Mouse (Mus musculus): ENCODE measurements around the gene Kat8.

Gene Kat8

DNA sequence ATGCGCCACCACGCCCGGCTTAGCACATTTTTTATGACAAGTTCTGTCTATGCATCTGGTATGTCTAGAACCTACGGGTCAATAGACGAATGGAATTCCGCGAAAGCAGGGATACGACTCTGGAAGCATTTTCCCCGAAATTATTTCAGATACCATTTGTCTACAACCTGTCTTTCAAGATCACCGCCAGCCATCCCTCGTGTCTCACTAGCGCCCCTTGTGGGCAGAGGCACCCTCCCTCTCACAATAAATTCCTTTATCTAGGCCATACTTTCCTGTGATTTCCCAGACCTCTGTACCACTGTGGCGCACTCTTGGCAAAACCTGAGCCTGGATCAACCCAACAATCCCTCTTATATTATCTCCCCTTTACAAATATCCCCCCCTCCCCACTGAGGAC, 15.9 kb upstream of the Kat8 start:
- peak; percentile 63 for DNase-seq (ENCODE audit: low read depth, low spot score)

DNA sequence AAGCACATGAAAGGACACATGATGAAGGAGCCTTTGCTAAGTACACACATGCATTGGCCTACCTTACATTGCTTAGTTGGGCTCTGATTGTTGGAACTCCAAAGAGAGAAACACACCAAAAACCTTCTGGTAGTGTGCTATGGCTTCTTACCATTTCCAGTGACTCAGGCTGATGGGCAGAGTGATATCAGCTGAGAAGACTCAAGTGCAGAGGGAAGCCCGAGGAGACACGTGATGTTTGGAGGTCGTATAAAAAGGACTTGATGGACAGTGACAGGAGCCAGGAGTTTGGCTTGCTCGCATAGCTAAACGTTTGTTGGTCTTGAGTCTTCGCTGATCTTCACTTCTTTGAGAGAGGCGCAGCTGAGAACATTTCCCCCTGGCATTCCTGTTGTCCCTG, 14.8 kb upstream of the Kat8 start:
- DNase-seq (ENCODE audit: low read depth, low spot score): no peak

DNA sequence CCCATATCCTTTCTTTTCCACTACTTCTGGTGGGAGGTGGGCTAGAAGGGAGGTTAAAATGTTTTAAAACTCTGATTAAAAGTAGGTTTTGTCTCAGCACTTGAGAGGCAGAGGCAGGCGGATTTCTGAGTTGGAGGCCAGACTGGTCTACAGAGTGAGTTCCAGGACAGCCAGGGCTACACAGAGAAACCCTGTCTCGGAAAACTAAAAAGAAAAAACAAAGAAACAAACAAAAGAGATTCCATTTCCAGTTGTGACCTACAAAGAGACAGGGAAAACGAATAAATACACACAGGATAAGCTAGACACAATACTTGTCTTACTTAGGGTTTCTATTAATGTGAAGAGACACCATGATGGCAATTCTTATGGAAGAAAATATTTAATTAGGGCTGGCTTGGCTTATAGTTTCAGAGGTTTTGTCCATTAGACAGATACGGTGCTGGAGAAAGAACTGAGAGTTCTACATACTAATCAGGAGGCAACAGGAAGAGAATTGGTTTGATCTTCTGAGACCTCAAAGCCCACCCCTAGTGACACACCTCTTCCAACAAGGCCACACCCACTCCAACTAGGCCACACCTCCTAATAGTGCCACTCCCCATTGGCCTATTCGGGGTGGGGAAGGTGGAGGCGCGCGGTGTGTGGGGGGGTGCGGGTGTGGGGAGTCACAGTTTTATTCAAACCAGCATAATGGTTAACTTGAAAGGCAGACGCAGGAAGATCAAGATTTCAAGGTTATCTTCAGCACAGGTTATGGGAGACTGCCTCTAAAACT, 13.9 kb upstream of the Kat8 start:
- no peak for DNase-seq (ENCODE audit: low read depth, low spot score)

GRCm38 (mm10) chr7:127899997-127900396, 12.3 kb upstream of the Kat8 start:
- peak; percentile 31 for DNase-seq (ENCODE audit: low read depth, low spot score)

DNA sequence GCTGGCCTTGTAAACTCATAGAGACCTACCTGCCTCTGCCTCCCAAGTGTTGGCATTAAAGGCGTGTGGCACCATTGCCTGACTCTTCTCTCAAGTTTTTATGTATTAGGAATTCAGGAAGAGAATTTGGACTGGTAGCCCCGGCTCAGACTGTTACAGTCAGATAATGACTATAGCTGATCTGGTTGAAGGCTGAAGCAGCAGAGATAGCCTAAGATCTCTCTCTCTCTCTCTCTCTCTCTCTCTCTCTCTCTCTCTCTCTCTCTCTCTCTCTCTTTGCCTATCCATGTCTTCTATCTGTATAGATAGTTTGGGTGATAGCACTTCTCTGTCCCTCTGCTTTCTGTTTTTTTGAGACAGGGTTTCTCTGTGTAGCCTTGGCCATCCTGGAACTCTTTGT, 10.5 kb upstream of the Kat8 start:
- DNase-seq (ENCODE audit: low read depth, low spot score): no peak

DNA sequence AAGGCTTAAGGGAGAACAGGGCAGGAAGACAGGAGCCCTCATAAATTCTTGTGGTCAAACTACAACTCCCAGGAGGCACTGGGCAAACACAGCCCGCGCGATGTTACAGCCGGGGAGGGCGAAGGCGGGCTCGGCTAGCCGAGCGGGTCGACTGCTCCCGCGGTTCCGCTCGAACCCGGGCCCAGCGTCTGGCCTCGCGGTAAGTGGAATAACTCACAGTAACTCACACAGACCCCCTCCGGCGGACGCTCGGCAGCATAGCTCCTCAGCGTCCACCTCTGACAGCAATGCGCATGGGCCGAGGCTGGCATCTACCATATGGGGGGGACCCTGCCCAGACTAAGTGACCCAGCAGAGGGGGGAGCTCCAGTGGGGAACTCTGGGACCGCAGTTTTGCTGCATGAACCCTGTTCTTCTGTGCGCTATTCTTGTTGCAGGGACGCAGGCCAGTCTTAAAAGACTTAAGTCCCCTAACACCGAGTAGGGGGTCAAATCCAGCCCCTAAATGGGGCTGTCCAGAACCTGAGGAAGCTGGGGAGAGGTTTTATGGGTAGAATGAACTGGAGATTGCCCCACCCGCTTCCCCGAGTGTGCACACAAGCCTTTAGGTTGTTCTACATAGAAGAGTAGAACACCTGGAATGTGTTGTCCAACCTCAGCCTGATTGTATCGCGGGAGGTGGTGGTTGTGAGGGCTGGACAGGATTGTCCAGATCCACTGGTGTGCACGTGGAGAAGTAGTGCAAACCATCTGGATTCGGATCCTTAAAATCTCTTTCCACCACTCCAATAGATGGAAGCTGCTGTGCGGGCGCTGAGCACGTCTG, 8.1 kb upstream of the Kat8 start, which contains the start of gene Bckdk:
TSS of gene Bckdk (plus strand) at position 112 of the 826 bp plus-strand sequence.
- DNase-seq (ENCODE audit: low read depth, low spot score): peak; percentile 89

DNA sequence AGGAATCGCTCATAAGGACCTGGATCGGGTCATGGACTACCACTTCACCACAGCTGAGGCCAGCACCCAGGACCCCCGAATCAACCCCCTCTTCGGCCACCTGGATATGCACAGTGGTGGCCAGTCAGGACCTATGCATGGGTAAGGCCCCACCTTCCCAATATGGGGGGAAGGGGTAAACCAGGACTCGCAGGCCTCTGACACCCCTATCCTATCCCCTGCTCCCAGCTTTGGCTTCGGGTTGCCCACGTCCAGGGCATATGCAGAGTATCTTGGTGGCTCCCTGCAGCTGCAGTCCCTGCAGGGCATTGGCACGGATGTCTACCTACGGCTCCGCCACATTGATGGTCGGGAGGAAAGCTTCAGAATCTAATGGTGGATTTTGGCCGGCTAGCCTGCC, 4.4 kb upstream of the Kat8 start:
- no peak for DNase-seq (ENCODE audit: low read depth, low spot score)

GRCm38 (mm10) chr7:127908656-127909055, 3.7 kb upstream of the Kat8 start:
- DNase-seq (ENCODE audit: low read depth, low spot score): no peak

- DNase-seq (ENCODE audit: low read depth, low spot score): no peak
These were observed 622 bp downstream of the Kat8 start for GRCm38 (mm10) chr7:127912938-127913337.

DNA sequence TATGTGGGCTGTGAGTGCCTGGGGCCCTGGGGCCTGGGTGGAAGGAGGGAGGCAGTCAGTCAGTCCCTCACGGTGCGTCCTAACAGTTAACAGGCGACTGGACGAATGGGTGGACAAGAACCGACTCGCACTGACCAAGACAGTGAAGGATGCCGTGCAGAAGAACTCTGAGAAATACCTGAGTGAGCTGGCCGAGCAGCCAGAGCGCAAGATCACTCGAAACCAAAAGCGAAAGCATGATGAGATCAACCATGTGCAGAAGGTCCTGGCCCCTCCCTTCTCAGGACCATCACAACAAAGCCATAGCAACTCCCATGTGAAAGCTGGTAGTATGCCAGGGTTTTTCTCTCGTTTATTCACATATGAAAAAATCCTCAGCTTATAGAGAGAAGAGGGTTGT, 3.0 kb downstream of the Kat8 start:
- no peak for DNase-seq (ENCODE audit: low read depth, low spot score)

GRCm38 (mm10) chr7:127918203-127918602, 5.9 kb downstream of the Kat8 start:
- peak; percentile 63 for DNase-seq (ENCODE audit: low read depth, low spot score)

GRCm38 (mm10) chr7:127919290-127919689, 7.0 kb downstream of the Kat8 start:
- DNase-seq (ENCODE audit: low read depth, low spot score): no peak

DNA sequence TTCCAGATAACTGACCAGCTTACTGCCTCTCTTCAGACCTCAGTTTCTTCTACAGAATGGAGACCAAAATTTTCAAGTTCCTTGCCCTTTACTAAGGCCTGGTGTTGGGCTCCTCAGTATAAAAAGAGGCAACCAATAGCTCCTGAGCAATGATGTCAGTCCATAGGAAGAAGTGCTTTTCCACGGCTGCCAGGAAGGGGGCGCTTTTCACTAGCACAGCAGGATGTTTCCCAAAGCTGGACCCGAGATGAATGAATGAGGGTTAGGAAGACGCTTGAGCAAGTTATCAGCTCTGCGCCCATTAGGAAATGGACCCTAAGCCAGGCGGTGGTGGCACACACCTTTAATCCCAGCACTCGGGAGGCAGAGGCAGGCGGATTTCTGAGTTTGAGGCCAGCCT, 9.2 kb downstream of the Kat8 start:
- DNase-seq (ENCODE audit: low read depth, low spot score): peak; percentile 45

DNA sequence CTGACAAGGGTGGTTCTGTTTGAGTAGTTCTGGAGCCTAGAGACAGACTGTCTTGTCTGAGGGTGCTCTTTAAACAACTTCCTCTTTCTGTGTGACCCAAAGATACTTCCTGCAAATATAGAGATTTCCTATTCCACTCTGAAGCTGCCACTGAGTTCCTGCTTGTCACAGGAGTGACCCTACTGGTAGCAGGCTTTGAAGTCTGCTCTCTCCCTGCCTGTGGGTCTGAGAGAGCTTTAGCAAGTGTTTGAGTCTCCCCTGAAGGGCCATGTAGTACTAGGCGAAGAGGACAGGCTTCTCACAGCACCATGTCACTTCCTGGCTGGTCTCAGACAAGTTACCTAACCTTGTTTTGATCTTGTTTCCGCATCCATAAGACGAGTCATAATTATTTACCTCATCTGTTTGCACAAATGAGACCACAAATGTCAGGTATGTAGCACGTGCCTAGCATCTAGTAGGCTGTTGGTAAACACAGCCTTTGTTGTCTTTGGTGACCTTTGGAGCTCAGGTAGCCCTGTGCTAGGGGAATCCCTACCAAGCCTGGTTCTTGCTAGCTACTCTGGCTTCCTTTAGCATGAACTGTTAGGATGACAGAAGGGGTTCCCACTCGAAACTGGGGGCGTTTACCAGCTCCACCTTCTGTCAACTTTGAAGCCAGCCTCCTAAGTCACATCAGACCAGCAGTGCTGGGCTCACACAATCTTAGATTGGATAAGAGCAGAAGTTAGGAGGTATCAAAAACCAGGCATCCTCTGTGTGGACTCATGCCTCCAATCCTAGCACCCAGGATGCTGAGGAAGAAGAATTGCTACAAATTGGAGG, 10.3 kb downstream of the Kat8 start:
- DNase-seq (ENCODE audit: low read depth, low spot score): peak; percentile 61

GRCm38 (mm10) chr7:127923714-127924113, 11.4 kb downstream of the Kat8 start:
- DNase-seq (ENCODE audit: low read depth, low spot score): no peak

GRCm38 (mm10) chr7:127925252-127925651, 12.9 kb downstream of the Kat8 start:
- no peak for DNase-seq (ENCODE audit: low read depth, low spot score)

- DNase-seq (ENCODE audit: low read depth, low spot score): no peak
These were observed 13.8 kb downstream of the Kat8 start for GRCm38 (mm10) chr7:127926066-127926465.

DNA sequence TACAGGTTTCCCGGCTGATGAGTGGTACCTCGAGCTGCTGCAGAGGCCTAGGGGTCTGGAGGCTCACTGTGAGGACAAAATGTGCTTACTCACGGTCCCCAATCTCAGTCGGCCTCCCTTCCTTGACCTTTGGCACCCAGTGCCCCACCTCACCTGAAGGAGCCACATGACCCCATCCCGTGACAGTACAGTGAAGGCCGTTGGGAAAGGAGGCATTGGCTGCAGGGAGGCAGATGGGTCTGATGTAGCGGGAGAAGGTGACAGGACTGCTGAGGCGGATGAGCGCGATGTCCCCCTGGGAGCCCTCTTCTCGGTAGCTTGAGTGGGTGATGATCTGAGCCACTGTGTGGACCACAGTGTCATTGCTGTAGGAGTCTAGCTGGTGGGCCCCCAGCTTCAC, 14.5 kb downstream of the Kat8 start:
- no peak for DNase-seq (ENCODE audit: low read depth, low spot score)

DNA sequence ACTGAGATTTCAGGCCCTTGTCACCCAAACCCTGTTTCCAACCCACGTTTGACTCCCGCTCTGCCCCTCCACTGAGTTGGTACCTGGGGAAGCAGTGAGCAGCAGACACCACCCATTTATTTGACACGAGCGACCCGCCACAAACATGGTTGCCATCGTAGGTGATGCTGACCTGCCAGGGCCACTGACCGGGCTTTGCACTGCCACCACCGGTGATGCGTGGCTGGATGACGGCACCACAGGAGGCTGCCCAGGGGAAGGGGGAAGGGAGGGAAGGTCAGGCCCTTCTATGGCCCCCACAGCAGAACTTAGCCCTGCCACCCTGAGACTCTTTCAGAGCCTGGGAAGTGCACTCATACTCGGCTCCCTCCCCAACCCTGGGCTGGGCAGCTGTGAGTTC, 15.4 kb downstream of the Kat8 start:
- DNase-seq (ENCODE audit: low read depth, low spot score): no peak

- DNase-seq (ENCODE audit: low read depth, low spot score): no peak
These were observed 16.3 kb downstream of the Kat8 start for GRCm38 (mm10) chr7:127928596-127928995.

GRCm38 (mm10) chr7:127929923-127930322, 17.6 kb downstream of the Kat8 start, which contains the start of gene Prss8:
Prss8 (minus strand) TSS chr7:127930104.
- DNase-seq (ENCODE audit: low read depth, low spot score): no peak

DNA sequence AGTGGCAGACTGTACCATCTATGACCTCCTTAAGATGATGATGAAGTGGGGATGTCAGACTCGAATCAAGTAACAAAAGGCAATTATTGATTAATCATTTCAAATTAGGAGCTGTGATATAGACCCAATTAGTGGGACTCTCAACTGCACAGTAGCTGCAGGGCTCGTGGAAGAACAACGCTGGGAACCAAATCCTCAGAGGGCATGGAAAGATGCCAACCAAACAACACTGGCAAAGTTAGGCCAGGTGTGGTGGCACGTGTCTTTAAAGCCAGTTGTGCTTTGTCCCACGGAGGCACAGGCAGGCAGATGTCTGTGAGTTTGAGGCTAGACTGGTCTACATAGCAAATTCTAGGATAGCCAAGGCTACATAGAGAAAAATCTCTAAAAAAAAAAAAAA, 18.3 kb downstream of the Kat8 start:
- DNase-seq (ENCODE audit: low read depth, low spot score): no peak

All from brain, adult 2 months (tissue).